Mouse (Mus musculus): Measurements from ENCODE around the gene Rab3b. TPM values are rescaled to one million over a fixed set of nuclear protein-coding genes. Genes with fewer than 3 reads are reported as not detected.

Gene Rab3b
- polyA plus RNA-seq, 1 experiment, result 17.0 TPM

GRCm38 (mm10) chr4:108904076-108904475, 25.2 kb downstream of the Rab3b start:
- Histone ChIP-seq H3K9me3 (replicated peaks; ENCODE audit: control insufficient read depth, insufficient read depth, low read length, poor library complexity, severe bottlenecking) (no peaks in the 10 kb centered on the region), H3K4me3 (ENCODE audit: low read depth, low read length) (no peak overlapping the region), H3K9ac (ENCODE audit: low read depth, poor library complexity, severe bottlenecking) (no peak overlapping the region), H3K4me1 (ENCODE audit: control insufficient read depth, insufficient read depth, low read length) (peaks cover 13% of the 10 kb centered on the region), H3K36me3 (ENCODE audit: control insufficient read depth, insufficient read depth, low read length, poor library complexity, severe bottlenecking) (no peaks in the 10 kb centered on the region), H3K27me3 (ENCODE audit: control insufficient read depth, insufficient read depth, low read length, poor library complexity, severe bottlenecking) (no peaks in the 10 kb centered on the region), H3K27ac (ENCODE audit: insufficient read depth, low read length) (no peak overlapping the region)
- TF ChIP-seq CTCF (IDR thresholded peaks at IDR 0.05; ENCODE audit: low read depth, low read length), result no peak
- TF ChIP-seq EP300 (IDR thresholded peaks at IDR 0.05; ENCODE audit: insufficient read depth, low read depth, low read length), result no peak
- no peak for TF ChIP-seq POLR2A (IDR thresholded peaks at IDR 0.05; ENCODE audit: insufficient read depth, low read length)

GRCm38 (mm10) chr4:108904790-108905189, 25.9 kb downstream of the Rab3b start:
- TF ChIP-seq EP300 (IDR thresholded peaks at IDR 0.05; ENCODE audit: insufficient read depth, low read depth, low read length) (no peak), CTCF (IDR thresholded peaks at IDR 0.05; ENCODE audit: low read depth, low read length) (no peak), POLR2A (IDR thresholded peaks at IDR 0.05; ENCODE audit: insufficient read depth, low read length) (no peak)
- Histone ChIP-seq H3K4me1 (ENCODE audit: control insufficient read depth, insufficient read depth, low read length) (peaks cover 9% of the 10 kb centered on the region), H3K27me3 (ENCODE audit: control insufficient read depth, insufficient read depth, low read length, poor library complexity, severe bottlenecking) (no peaks in the 10 kb centered on the region), H3K27ac (ENCODE audit: insufficient read depth, low read length) (no peak overlapping the region), H3K9ac (ENCODE audit: low read depth, poor library complexity, severe bottlenecking) (no peak overlapping the region), H3K9me3 (replicated peaks; ENCODE audit: control insufficient read depth, insufficient read depth, low read length, poor library complexity, severe bottlenecking) (no peaks in the 10 kb centered on the region), H3K4me3 (ENCODE audit: low read depth, low read length) (no peak overlapping the region), H3K36me3 (ENCODE audit: control insufficient read depth, insufficient read depth, low read length, poor library complexity, severe bottlenecking) (no peaks in the 10 kb centered on the region)

GRCm38 (mm10) chr4:108905859-108906258, 27.0 kb downstream of the Rab3b start:
- Histone ChIP-seq H3K36me3 (ENCODE audit: control insufficient read depth, insufficient read depth, low read length, poor library complexity, severe bottlenecking) (no peaks in the 10 kb centered on the region), H3K27ac (ENCODE audit: insufficient read depth, low read length) (no peak overlapping the region), H3K4me3 (ENCODE audit: low read depth, low read length) (no peak overlapping the region), H3K27me3 (ENCODE audit: control insufficient read depth, insufficient read depth, low read length, poor library complexity, severe bottlenecking) (no peaks in the 10 kb centered on the region), H3K9me3 (replicated peaks; ENCODE audit: control insufficient read depth, insufficient read depth, low read length, poor library complexity, severe bottlenecking) (no peaks in the 10 kb centered on the region), H3K4me1 (ENCODE audit: control insufficient read depth, insufficient read depth, low read length) (peaks cover 6% of the 10 kb centered on the region), H3K9ac (ENCODE audit: low read depth, poor library complexity, severe bottlenecking) (no peak overlapping the region)
- TF ChIP-seq EP300 (IDR thresholded peaks at IDR 0.05; ENCODE audit: insufficient read depth, low read depth, low read length), result no peak
- no peak for TF ChIP-seq CTCF (IDR thresholded peaks at IDR 0.05; ENCODE audit: low read depth, low read length)
- no peak for TF ChIP-seq POLR2A (IDR thresholded peaks at IDR 0.05; ENCODE audit: insufficient read depth, low read length)

- Histone ChIP-seq H3K4me3 (ENCODE audit: low read depth, low read length) (no peak overlapping the region), H3K27ac (ENCODE audit: insufficient read depth, low read length) (no peak overlapping the region), H3K36me3 (ENCODE audit: control insufficient read depth, insufficient read depth, low read length, poor library complexity, severe bottlenecking) (no peaks in the 10 kb centered on the region), H3K9ac (ENCODE audit: low read depth, poor library complexity, severe bottlenecking) (no peak overlapping the region), H3K27me3 (ENCODE audit: control insufficient read depth, insufficient read depth, low read length, poor library complexity, severe bottlenecking) (no peaks in the 10 kb centered on the region), H3K9me3 (replicated peaks; ENCODE audit: control insufficient read depth, insufficient read depth, low read length, poor library complexity, severe bottlenecking) (no peaks in the 10 kb centered on the region), H3K4me1 (ENCODE audit: control insufficient read depth, insufficient read depth, low read length) (peaks cover 6% of the 10 kb centered on the region)
- TF ChIP-seq CTCF (IDR thresholded peaks at IDR 0.05; ENCODE audit: low read depth, low read length) (no peak), POLR2A (IDR thresholded peaks at IDR 0.05; ENCODE audit: insufficient read depth, low read length) (no peak), EP300 (IDR thresholded peaks at IDR 0.05; ENCODE audit: insufficient read depth, low read depth, low read length) (no peak)
These were observed 28.6 kb downstream of the Rab3b start for GRCm38 (mm10) chr4:108907475-108907874.

DNA sequence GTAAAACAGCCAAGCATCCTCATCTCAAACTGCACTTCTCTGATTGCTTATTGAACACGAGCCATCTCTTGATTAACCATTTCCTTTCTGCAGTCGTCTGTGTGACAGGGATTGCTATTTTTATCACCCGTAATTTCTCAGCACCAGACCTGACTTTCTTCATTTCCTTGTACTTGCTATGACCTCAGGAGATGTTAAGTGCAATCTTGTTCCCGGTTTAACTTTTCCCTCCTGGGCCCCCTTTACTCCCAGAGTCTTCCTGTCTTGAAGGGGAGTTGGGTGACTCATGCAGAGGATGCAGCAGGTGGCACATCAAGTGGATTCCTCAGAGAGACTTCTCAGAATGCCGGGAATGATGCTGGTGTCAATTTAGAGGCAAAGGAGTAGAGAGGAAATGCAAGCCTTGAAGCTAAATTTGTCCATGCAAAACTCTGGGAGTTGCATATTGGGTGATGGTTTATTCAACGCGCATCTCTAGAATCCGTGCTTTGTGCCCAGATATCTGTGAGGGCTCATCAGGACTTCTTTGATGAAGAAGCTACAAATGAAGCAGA, 31.1 kb downstream of the Rab3b start:
- no peaks in the 10 kb centered on the region for H3K27me3 ChIP-seq (ENCODE audit: control insufficient read depth, insufficient read depth, low read length, poor library complexity, severe bottlenecking)
- H3K9me3 ChIP-seq (replicated peaks; ENCODE audit: control insufficient read depth, insufficient read depth, low read length, poor library complexity, severe bottlenecking), result no peaks in the 10 kb centered on the region
- H3K4me1 ChIP-seq (ENCODE audit: control insufficient read depth, insufficient read depth, low read length), result peaks cover 3% of the 10 kb centered on the region
- no peak for TF ChIP-seq POLR2A (IDR thresholded peaks at IDR 0.05; ENCODE audit: insufficient read depth, low read length)
- no peak for TF ChIP-seq CTCF (IDR thresholded peaks at IDR 0.05; ENCODE audit: low read depth, low read length)
- TF ChIP-seq EP300 (IDR thresholded peaks at IDR 0.05; ENCODE audit: insufficient read depth, low read depth, low read length), result no peak
- no peak overlapping the region for H3K4me3 ChIP-seq (ENCODE audit: low read depth, low read length)
- H3K9ac ChIP-seq (ENCODE audit: low read depth, poor library complexity, severe bottlenecking), result no peak overlapping the region
- no peaks in the 10 kb centered on the region for H3K36me3 ChIP-seq (ENCODE audit: control insufficient read depth, insufficient read depth, low read length, poor library complexity, severe bottlenecking)
- no peak overlapping the region for H3K27ac ChIP-seq (ENCODE audit: insufficient read depth, low read length)

DNA sequence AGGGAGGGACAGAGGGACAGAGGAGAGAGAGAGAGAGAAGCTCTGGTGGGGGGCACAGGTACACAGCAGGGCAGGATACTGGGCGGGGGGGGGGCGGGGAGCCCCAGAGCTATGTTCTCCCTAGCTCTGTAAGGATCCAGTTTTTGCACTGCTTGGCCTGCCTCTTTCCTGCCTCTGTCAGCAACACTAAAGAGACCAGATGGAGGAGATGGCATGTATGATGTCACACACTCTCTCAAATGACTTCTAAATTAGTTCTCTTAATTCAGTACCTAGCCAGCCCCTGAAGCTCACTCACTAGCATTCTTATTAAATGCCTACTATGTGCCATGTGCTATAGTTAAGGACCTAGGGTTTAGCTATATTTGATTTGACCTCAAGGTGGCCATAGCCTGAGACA, 33.0 kb downstream of the Rab3b start:
- Histone ChIP-seq H3K4me3 (ENCODE audit: low read depth, low read length) (no peak overlapping the region), H3K4me1 (ENCODE audit: control insufficient read depth, insufficient read depth, low read length) (no peaks in the 10 kb centered on the region), H3K27ac (ENCODE audit: insufficient read depth, low read length) (no peak overlapping the region), H3K9me3 (replicated peaks; ENCODE audit: control insufficient read depth, insufficient read depth, low read length, poor library complexity, severe bottlenecking) (no peaks in the 10 kb centered on the region), H3K36me3 (ENCODE audit: control insufficient read depth, insufficient read depth, low read length, poor library complexity, severe bottlenecking) (no peaks in the 10 kb centered on the region), H3K27me3 (ENCODE audit: control insufficient read depth, insufficient read depth, low read length, poor library complexity, severe bottlenecking) (no peaks in the 10 kb centered on the region), H3K9ac (ENCODE audit: low read depth, poor library complexity, severe bottlenecking) (no peak overlapping the region)
- no peak for TF ChIP-seq POLR2A (IDR thresholded peaks at IDR 0.05; ENCODE audit: insufficient read depth, low read length)
- no peak for TF ChIP-seq CTCF (IDR thresholded peaks at IDR 0.05; ENCODE audit: low read depth, low read length)
- no peak for TF ChIP-seq EP300 (IDR thresholded peaks at IDR 0.05; ENCODE audit: insufficient read depth, low read depth, low read length)

Measured in ES-Bruce4 (cell line).